Mouse (Mus musculus) left cerebral cortex, postnatal 25 days (tissue): Measurements from ENCODE around the gene Kcnh6. TPM values are rescaled to one million over a fixed set of nuclear protein-coding genes. Genes with fewer than 3 reads are reported as not detected.
"Not testable (repeated sequence)": the region's sequence is repeated elsewhere in the genome, so short reads cannot be mapped to it uniquely, and the experiment has no call there.

Experiments
- DNase-seq, 2 experiments: peaks; one replicate each; pipeline ENCODE4 v3.0.0; 2022; ENCODE audit warnings: low spot score in 2 of 2, mixed read lengths in 1 of 2
- intact Hi-C: fragments of 180-260 bp; cut with DNase I; formaldehyde crosslinking; loops from one replicate; pipeline ENCODE4 v1.15.1; 2025
- total RNA-seq, 2 experiments: library from RNA; stranded (reverse); gene quantifications; 2 replicates each; pipeline ENCODE4 v1.2.3; 2021

The Kcnh6 gene
- total RNA-seq, 2 experiments from 2014 or later: 1.6 to 2.0 TPM

DNA sequence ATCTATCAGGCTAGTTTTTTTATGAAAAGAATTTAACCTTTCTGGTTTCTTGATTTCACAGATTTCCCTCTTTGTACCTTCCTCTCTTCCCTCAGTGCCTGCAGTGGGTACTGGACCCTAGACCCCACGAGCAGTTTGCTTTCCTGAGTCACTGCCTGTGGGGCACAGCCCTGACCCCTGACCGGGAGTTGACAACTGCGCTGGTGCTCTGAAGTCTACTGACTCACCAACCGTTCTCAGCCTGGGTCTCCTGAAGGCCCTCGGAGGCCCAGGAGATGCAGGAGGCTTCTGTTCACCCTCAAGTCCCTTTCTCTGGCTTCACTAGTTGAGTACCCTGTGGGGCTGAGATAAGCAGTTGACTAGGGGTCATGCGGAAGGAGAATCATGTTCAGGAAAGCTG, 47.4 kb downstream of the Kcnh6 start:
- DNase-seq: no peak
- intact Hi-C loops: no loop called here

GRCm38 (mm10) chr11:106056819-106057491, 49.0 kb downstream of the Kcnh6 start:
- DNase-seq: no peak
- intact Hi-C loops: no loop called here

DNA sequence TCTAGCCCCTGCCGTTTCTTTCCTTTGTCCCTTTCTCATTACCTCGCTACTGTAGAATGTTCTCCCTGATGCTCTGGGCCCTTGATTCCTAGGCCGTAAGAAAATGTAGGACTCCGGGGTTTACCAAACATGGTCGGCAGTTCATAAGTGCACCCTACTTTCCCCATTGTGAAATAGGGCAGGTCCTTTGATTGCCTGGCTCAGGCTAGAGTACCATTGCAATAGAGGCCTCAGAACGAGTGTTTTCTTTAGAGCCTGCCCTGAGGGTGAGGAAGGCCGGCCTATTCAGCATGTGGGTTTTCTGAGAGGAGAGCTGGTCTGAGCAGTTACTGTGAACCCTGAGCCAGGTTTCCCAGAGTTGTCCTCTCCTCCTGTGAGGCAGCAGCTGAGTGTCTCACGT, 50.1 kb downstream of the Kcnh6 start:
- no peak for DNase-seq
- intact Hi-C loops: no loop called here

DNA sequence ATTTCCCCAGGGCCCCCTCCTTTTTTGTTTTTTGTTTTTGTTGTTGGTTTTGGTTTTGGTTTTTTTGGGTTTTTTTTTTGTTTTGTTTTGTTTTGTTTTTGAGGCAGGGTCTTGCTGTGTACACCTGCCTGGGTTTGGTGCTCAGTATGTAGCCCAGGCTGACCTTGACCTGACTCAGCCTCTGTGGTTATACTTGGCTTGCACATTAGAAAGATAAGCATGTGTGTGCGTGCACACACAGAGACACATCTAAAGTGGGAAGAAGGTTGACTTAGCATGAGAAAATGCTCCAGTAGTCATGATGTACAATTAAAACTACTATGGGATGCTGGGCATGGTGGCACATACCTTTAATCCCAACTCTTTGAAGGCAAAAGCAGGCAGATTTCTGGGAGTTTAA, 52.6 kb downstream of the Kcnh6 start:
- no peak for DNase-seq
- intact Hi-C loops: no loop called here

DNA sequence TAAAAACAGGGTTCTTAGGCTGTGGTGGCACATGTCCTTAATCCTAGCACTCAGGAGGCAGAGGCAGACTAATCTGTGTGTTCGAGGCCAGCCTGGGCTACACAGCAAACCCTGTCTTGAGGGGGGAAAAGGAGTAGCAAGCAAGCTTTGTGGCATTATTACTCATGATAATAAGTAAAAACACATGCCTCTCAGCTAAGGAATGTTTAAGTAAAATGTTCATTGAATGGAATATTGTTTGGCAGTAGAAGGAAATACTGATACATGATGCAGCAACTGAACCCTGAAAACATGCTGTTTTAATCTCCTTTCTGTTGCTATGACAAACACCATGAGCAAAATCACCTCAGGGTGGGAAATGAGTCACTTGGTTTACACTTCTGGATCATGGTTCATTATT, 53.4 kb downstream of the Kcnh6 start:
- DNase-seq: no peak
- intact Hi-C loops: no loop called here

- intact Hi-C loops: no loop called here
- peak in 1 of 2 experiments; percentile 60 for DNase-seq
Measured at GRCm38 (mm10) chr11:106063756-106064155, 55.8 kb downstream of the Kcnh6 start.

- intact Hi-C loops: no loop called here
- no peak for DNase-seq
Measured at GRCm38 (mm10) chr11:106065073-106065922, 57.4 kb downstream of the Kcnh6 start.

- intact Hi-C loops: no loop called here
- DNase-seq: peak; percentile 93 to 97
Measured at GRCm38 (mm10) chr11:106065923-106066571, 58.1 kb downstream of the Kcnh6 start, which contains the start of gene Taco1. Taco1 (plus strand) TSS chr11:106066061.

GRCm38 (mm10) chr11:106066616-106067015, 58.7 kb downstream of the Kcnh6 start:
- intact Hi-C loops: not testable (repeated sequence)
- DNase-seq: peak; percentile 24 to 26

GRCm38 (mm10) chr11:106073774-106074173, 65.8 kb downstream of the Kcnh6 start:
- intact Hi-C loops: no loop called here
- DNase-seq: no peak

- intact Hi-C loops: loop anchor here (2.0 kb wide), 1 partner anchor 76 kb away; no protein-coding TSS in a partner anchor
Measured at GRCm38 (mm10) chr11:106076321-106076720, 68.4 kb downstream of the Kcnh6 start.

More at GRCm38 (mm10) chr11:106076321-106076720, 68.4 kb downstream of the Kcnh6 start:
- DNase-seq: peak; percentile 37 to 55

Other genes starting within 250 kb of the Kcnh6 start
- gene Cyb561, start 54.8 kb upstream of the Kcnh6 start, total RNA-seq: 10 to 100 TPM; 85.8 to 88.9 TPM
- gene Ace, start 40.2 kb upstream of the Kcnh6 start, total RNA-seq: 10 to 100 TPM; 10.9 to 12.2 TPM
- gene Ace3, start 13.4 kb upstream of the Kcnh6 start, total RNA-seq: not detected
- gene Dcaf7, start 28.7 kb downstream of the Kcnh6 start, total RNA-seq: 100 to 1,000 TPM; 152 to 168 TPM
- 10 to 100 TPM; 18.0 to 18.6 TPM for gene Taco1, start 57.9 kb downstream of the Kcnh6 start, total RNA-seq
- 10 to 100 TPM; 25.1 to 29.5 TPM for gene Map3k3, start 76.5 kb downstream of the Kcnh6 start, total RNA-seq
- gene Gm10840, start 152.7 kb downstream of the Kcnh6 start, total RNA-seq: not detected
- 100 to 1,000 TPM; 101 to 103 TPM for gene Limd2, start 152.7 kb downstream of the Kcnh6 start, total RNA-seq
- 10 to 100 TPM; 24.8 to 25.5 TPM for gene Strada, start 194.0 kb downstream of the Kcnh6 start, total RNA-seq
- 10 to 100 TPM; 79.9 to 83.7 TPM for gene Ccdc47, start 208.2 kb downstream of the Kcnh6 start, total RNA-seq
- 10 to 100 TPM; 64.1 to 68.2 TPM for gene Ddx42, start 208.8 kb downstream of the Kcnh6 start, total RNA-seq
- 10 to 100 TPM; 28.6 to 29.3 TPM for gene Ftsj3, start 248.0 kb downstream of the Kcnh6 start, total RNA-seq
- 100 to 1,000 TPM; 177 to 191 TPM for gene Psmc5, start 248.0 kb downstream of the Kcnh6 start, total RNA-seq